Mouse (Mus musculus) neural tube, embryonic 13.5 days (tissue): ENCODE results near the gene Tldc2. TPM values are rescaled to one million over a fixed set of nuclear protein-coding genes. Genes with fewer than 3 reads are reported as not detected.

ENCODE experiments used
- ATAC-seq: fragments of 200-750 bp; cut with Nextera tagmentation; 2 replicates; pipeline ENCODE4 v1.8.0; 2017; ENCODE audit warnings: low read depth, mild to moderate bottlenecking, moderate TSS enrichment, moderate library complexity
- H3K27ac ChIP-seq: fragments of 300-500 bp; sonication (generic); replicated peaks from 2 replicates; pipeline ENCODE4 v1.5.1; 2015; ENCODE audit warnings: moderate library complexity, mild to moderate bottlenecking, inconsistent platforms
- H3K27me3 ChIP-seq: fragments of 300-500 bp; sonication (generic); 2 replicates; pipeline ENCODE4 v1.6.1; 2015; ENCODE audit warnings: mild to moderate bottlenecking, inconsistent platforms
- H3K36me3 ChIP-seq: fragments of 300-500 bp; sonication (generic); 2 replicates; pipeline ENCODE4 v1.6.1; 2015; ENCODE audit warnings: mild to moderate bottlenecking, inconsistent platforms
- H3K4me1 ChIP-seq: fragments of 300-500 bp; sonication (generic); replicated peaks from 2 replicates; pipeline ENCODE4 v1.6.1; 2015; ENCODE audit warnings: inconsistent platforms
- H3K4me2 ChIP-seq: fragments of 300-500 bp; sonication (generic); 2 replicates; pipeline ENCODE4 v1.6.1; 2015; ENCODE audit warnings: inconsistent platforms, mild to moderate bottlenecking, moderate library complexity
- H3K4me3 ChIP-seq: fragments of 300-500 bp; sonication (generic); 2 replicates; pipeline ENCODE4 v1.5.1; 2015; ENCODE audit warnings: mild to moderate bottlenecking, inconsistent platforms
- H3K9ac ChIP-seq: fragments of 300-500 bp; sonication (generic); 2 replicates; pipeline ENCODE4 v1.6.1; 2015; ENCODE audit warnings: moderate library complexity, mild to moderate bottlenecking, inconsistent platforms
- H3K9me3 ChIP-seq: fragments of 300-500 bp; sonication (generic); 2 replicates; pipeline ENCODE4 v1.6.1; 2016; ENCODE audit warnings: inconsistent platforms
- WGBS: fragments of 180-500 bp; shearing (Covaris S2); methylation state at CpG from one replicate; pipeline ENCODE4 v1.1.7; 2015; 5-methylcytosine and 5-hydroxymethylcytosine counted together
- polyA plus RNA-seq: library from polyadenylated mRNA; unstranded; fragments of >200 nt; fragmentation: Nextera tagmentation; extraction: Ambion mirVana; gene quantifications from 2 replicates; pipeline ENCODE4 v1.2.1, GENCODE M21; 2015

Gene Tldc2
- polyA plus RNA-seq, 1 experiment from 2014 or later: not detected

DNA sequence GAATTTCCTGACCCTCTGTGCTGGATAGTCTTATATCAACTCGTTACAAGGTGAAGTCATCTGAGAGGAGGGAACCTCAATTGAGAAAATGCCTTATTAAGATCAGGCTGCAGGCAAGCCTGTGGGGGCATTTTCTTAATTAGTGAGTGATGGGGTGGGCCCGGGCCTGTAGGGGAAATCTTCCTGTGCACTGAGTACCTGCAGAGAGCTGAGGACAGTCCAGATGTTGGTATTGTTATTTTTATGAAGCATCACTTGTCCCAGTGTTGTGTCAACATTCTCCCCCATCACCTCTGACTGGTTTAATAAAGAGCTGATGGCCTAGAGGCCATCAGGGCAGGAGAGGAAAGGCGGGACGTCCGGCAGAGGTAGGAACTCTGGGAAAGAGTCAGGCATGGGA, 57.3 kb downstream of the Tldc2 start:
- Histone ChIP-seq H3K4me3 (no peak overlapping the region), H3K27me3 (no peaks in the 10 kb centered on the region), H3K4me2 (no peak overlapping the region), H3K9ac (no peak overlapping the region), H3K9me3 (peaks cover 12% of the 10 kb centered on the region; the same call in 1 of the 2 replicates), H3K4me1 (no peaks in the 10 kb centered on the region), H3K27ac (no peak overlapping the region), H3K36me3 (peaks cover 19% of the 10 kb centered on the region)
- 85% methylated on average over 5 of the region's 5 CpGs for WGBS
- no peak for ATAC-seq

DNA sequence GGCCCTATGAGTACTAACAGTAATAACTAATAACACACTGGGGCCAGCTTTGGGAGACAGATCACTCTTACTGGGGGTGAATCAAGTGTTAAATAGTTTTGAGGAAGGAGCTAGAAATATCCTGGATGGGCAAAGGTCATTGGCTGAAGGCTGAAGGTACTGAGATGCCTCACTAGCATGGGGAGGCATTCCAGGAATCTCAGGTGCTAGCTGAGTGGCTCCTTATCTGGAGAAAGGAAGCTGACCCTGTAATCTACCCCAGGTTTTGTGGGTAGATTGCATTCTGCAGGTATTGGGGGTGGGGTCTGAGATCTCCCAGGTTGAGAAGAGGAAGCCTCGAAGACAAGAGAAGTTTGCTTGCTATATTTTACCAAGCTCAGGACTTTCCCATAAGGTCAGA, 58.3 kb downstream of the Tldc2 start:
- no peak for ATAC-seq
- no peaks in the 10 kb centered on the region for H3K27me3 ChIP-seq
- peaks cover 29% of the 10 kb centered on the region for H3K36me3 ChIP-seq
- H3K4me3 ChIP-seq: no peak overlapping the region
- H3K4me1 ChIP-seq: no peaks in the 10 kb centered on the region
- H3K27ac ChIP-seq: no peak overlapping the region
- 76% methylated on average over 1 of the region's 1 CpGs for WGBS
- H3K9ac ChIP-seq: no peak overlapping the region
- H3K9me3 ChIP-seq: 0 out of 2 replicates have a peak, but pooled peaks cover 4% of the 10 kb centered on the region
- H3K4me2 ChIP-seq: no peak overlapping the region

Other genes with a start within 250 kb of the Tldc2 start
- 24.1 and 31.1 TPM in 2 replicates for gene Tgif2, start 247.0 kb upstream of the Tldc2 start, polyA plus RNA-seq
- gene 4930518I15Rik, start 229.1 kb upstream of the Tldc2 start, polyA plus RNA-seq: 8.3 and 10.4 TPM in 2 replicates
- gene Rab5if, start 223.9 kb upstream of the Tldc2 start, polyA plus RNA-seq: 161 and 167 TPM in 2 replicates
- 0.18 TPM in 1 of 2 replicates, not detected in the other for gene Sla2, start 199.9 kb upstream of the Tldc2 start, polyA plus RNA-seq
- 85.3 and 88.0 TPM in 2 replicates for gene Ndrg3, start 95.0 kb upstream of the Tldc2 start, polyA plus RNA-seq
- gene Dsn1, start 79.9 kb upstream of the Tldc2 start, polyA plus RNA-seq: 9.9 and 10.3 TPM in 2 replicates
- gene Soga1, start 7.8 kb upstream of the Tldc2 start, polyA plus RNA-seq: 4.5 and 5.9 TPM in 2 replicates
- gene Samhd1, start 48.2 kb downstream of the Tldc2 start, polyA plus RNA-seq: 12.0 and 12.9 TPM in 2 replicates
- gene Rbl1, start 117.5 kb downstream of the Tldc2 start, polyA plus RNA-seq: 6.5 and 7.8 TPM in 2 replicates
- 214 and 222 TPM in 2 replicates for gene Rpn2, start 192.0 kb downstream of the Tldc2 start, polyA plus RNA-seq
- gene Mroh8, start 192.5 kb downstream of the Tldc2 start, polyA plus RNA-seq: 0.42 and 0.80 TPM in 2 replicates